Mouse (Mus musculus): ENCODE measurements around the gene Uap1.

The Uap1 gene

GRCm38 (mm10) chr1:170109776-170110515, 64.8 kb downstream of the Uap1 start:
- no peak for TF ChIP-seq GATA4 (IDR thresholded peaks at IDR 0.05; ENCODE audit: insufficient replicate concordance, low read length)

All from liver, adult (tissue).